Mouse (Mus musculus): ENCODE measurements around the gene Lhx2. TPM values are rescaled to one million over a fixed set of nuclear protein-coding genes. Genes with fewer than 3 reads are reported as not detected.

The Lhx2 gene
- polyA plus RNA-seq, 1 experiment: not detected

DNA sequence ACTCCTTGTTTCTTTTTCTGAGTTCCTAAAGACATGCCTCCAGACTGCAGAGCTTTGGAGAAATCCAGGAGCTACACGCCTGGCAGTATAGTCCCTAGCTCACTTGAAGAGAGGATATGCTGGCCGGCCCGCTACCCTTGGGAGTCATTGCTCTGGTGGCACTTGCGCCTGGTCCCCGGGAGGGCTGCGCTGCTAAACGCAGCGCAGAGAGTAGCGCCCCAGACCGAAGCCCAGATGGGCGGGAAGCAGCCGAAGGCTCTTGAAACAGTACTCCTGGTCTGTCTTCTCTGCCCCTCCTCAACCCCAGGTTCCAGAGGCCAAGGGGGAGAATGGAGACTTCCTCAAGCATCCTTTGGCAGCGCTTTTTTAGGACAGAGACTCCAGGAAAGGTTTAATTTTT is 11.3 kb downstream of the Lhx2 start:
- WGBS: 2% methylated on average over 13 of the region's 13 CpGs
- H3K4me3 ChIP-seq (ENCODE audit: insufficient read depth, low read depth, low read length): peak overlapping the region; percentile 33
- TF ChIP-seq POLR2A (IDR thresholded peaks at IDR 0.05; ENCODE audit: insufficient read depth, low read depth, low read length) (no peak; the same call in 1 of the 2 replicates), CTCF (IDR thresholded peaks at IDR 0.05; ENCODE audit: insufficient read depth, low read depth, low read length) (no peak)
- no peak overlapping the region for H3K27ac ChIP-seq (ENCODE audit: insufficient read depth, low read depth, low read length)
- peaks cover 31% of the 10 kb centered on the region for H3K4me1 ChIP-seq (ENCODE audit: control insufficient read depth, insufficient read depth, low read length)

DNA sequence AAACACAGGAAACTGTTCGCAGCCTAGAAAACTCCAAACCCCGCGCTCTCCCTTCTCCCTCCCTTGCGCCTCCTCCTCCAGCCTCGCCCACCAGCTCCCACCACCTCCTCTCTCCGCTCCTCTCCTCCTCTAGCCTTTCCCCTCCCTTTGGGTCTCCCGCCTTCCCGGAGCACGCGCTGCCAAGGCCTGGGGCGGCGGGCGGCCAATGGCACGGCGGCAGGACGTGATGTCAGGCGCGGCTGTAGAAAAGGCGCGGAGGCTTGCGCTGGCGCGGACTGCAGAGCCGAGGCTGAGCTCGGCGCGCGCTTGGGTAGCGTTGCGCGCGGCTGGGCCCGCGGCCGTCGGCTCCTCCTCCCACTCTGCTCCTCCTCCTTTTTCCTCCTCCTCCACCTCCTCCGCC is 11.7 kb downstream of the Lhx2 start:
- TF ChIP-seq CTCF (IDR thresholded peaks at IDR 0.05; ENCODE audit: insufficient read depth, low read depth, low read length) (no peak), POLR2A (IDR thresholded peaks at IDR 0.05; ENCODE audit: insufficient read depth, low read depth, low read length) (no peak; the same call in 1 of the 2 replicates)
- peaks cover 31% of the 10 kb centered on the region for H3K4me1 ChIP-seq (ENCODE audit: control insufficient read depth, insufficient read depth, low read length)
- whole genome bisulfite sequencing: 0% methylated on average over 35 of the region's 37 CpGs
- peak overlapping the region; percentile 33 for H3K4me3 ChIP-seq (ENCODE audit: insufficient read depth, low read depth, low read length)
- no peak overlapping the region for H3K27ac ChIP-seq (ENCODE audit: insufficient read depth, low read depth, low read length)

DNA sequence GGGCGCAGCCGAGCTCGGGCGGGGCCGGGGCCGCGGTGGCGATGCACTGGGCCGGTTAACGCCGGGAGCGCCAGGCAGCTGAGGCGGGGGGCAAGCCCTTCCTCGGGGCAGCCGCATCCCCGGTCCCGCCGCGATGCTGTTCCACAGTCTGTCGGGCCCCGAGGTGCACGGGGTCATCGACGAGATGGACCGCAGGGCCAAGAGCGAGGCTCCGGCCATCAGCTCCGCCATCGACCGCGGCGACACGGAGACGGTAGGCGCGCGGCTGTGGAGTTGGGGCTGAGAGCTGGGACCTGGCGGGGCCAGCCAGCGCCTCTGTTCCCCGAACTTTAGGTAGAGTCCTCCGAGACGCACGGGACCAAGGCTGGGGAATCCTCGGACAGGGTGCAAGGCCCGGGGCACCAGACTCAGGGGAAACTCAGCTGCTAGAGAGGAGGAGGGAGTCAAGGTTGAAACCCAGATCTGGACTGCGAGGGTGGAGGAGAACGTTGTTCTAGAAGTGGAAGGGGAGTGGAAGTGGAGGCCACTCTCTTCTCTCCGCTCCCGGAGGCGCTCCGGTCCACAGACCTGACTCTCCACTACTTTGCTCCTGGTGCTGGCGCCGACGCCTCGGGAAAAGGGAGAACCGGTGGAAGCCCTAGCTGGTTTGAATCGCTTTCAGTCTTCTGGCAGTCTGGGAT is 12.7 kb downstream of the Lhx2 start:
- WGBS: 1% methylated on average over 57 of the region's 57 CpGs
- peak overlapping the region; percentile 33 for H3K4me3 ChIP-seq (ENCODE audit: insufficient read depth, low read depth, low read length)
- TF ChIP-seq POLR2A (IDR thresholded peaks at IDR 0.05; ENCODE audit: insufficient read depth, low read depth, low read length) (no peak), CTCF (IDR thresholded peaks at IDR 0.05; ENCODE audit: insufficient read depth, low read depth, low read length) (no peak)
- no peak overlapping the region for H3K27ac ChIP-seq (ENCODE audit: insufficient read depth, low read depth, low read length)
- H3K4me1 ChIP-seq (ENCODE audit: control insufficient read depth, insufficient read depth, low read length): peaks cover 36% of the 10 kb centered on the region

DNA sequence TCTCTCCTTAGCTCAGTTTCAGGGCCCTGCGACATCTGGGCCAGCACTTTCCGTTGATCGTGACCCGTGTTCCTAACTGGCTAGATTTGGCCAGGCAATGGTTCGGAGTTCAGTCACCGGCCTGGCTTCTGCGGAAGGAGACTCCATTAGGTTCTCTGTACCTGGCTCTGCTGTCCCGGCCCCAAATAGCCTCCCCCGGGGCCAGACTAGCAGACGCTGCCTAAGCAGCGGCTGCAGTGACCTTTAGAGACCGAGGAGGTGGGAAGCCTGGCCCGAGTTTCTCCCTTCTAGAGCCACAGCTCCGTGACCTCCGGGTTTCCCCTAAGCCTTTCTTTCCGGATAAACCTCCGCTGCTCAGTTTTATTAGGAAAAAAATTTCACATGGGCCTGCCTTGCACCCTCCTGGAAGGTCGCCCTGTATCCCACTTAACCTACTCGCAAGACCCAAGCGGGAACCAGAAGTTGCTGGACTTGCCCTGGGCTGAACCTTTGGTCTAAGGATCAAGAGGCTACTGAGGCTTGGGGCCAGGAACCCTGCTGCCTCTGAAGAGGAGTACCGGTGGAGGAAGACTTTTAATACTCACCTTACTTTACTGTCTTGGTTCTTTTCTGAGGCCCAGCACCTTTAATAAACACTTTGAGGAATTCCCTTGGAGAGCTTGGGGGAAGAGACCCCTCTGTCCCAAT is 13.4 kb downstream of the Lhx2 start:
- 13% methylated on average over 21 of the region's 21 CpGs for WGBS
- H3K27ac ChIP-seq (ENCODE audit: insufficient read depth, low read depth, low read length): no peak overlapping the region
- peaks cover 36% of the 10 kb centered on the region for H3K4me1 ChIP-seq (ENCODE audit: control insufficient read depth, insufficient read depth, low read length)
- H3K4me3 ChIP-seq (ENCODE audit: insufficient read depth, low read depth, low read length): peak overlapping the region; percentile 33
- TF ChIP-seq CTCF (IDR thresholded peaks at IDR 0.05; ENCODE audit: insufficient read depth, low read depth, low read length) (no peak), POLR2A (IDR thresholded peaks at IDR 0.05; ENCODE audit: insufficient read depth, low read depth, low read length) (no peak)

DNA sequence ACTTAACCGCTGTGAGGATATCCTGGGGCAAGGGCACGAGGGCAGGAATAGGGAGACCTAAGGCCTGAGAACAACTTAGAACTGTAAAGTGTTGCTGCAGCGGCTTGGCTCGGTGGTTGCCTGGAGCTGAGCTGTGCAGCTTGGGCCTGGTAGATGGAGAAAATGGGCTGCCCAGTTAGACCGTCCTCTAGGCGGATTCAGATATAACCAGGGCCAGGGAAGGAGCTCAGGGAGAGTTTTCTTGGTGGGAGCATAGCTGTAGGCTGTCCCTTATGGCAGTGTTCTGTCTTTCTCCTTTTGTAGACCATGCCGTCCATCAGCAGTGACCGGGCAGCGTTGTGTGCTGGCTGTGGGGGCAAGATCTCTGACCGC is 13.9 kb downstream of the Lhx2 start:
- WGBS: 24% methylated on average over 10 of the region's 10 CpGs
- no peak for TF ChIP-seq CTCF (IDR thresholded peaks at IDR 0.05; ENCODE audit: insufficient read depth, low read depth, low read length)
- no peak for TF ChIP-seq POLR2A (IDR thresholded peaks at IDR 0.05; ENCODE audit: insufficient read depth, low read depth, low read length)
- no peak overlapping the region for H3K27ac ChIP-seq (ENCODE audit: insufficient read depth, low read depth, low read length)
- no peak overlapping the region for H3K4me3 ChIP-seq (ENCODE audit: insufficient read depth, low read depth, low read length)
- peaks cover 33% of the 10 kb centered on the region for H3K4me1 ChIP-seq (ENCODE audit: control insufficient read depth, insufficient read depth, low read length)

DNA sequence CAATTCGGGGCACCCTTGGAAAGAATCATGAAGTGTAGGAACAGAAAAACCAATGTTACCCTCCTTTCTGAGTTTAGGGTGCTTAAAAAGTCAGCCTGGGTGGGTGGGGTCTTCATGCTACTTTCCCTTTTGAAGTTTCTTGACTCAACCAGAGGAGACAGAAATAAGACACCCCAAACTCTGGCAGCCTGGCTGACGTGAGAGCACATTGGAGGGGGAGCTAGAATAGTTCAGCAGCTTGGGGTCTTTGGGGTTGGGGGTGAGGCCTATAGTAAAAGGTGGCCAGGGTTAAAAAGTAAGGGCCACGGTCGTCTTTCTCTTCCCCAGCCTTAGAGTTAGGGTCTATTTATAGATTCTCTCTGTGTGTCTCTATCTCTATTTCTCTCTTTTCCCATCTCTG is 14.6 kb downstream of the Lhx2 start:
- TF ChIP-seq CTCF (IDR thresholded peaks at IDR 0.05; ENCODE audit: insufficient read depth, low read depth, low read length) (no peak), POLR2A (IDR thresholded peaks at IDR 0.05; ENCODE audit: insufficient read depth, low read depth, low read length) (no peak)
- 49% methylated on average over 4 of the region's 4 CpGs for WGBS
- Histone ChIP-seq H3K27ac (ENCODE audit: insufficient read depth, low read depth, low read length) (no peak overlapping the region), H3K4me3 (ENCODE audit: insufficient read depth, low read depth, low read length) (no peak overlapping the region), H3K4me1 (ENCODE audit: control insufficient read depth, insufficient read depth, low read length) (peaks cover 29% of the 10 kb centered on the region)

DNA sequence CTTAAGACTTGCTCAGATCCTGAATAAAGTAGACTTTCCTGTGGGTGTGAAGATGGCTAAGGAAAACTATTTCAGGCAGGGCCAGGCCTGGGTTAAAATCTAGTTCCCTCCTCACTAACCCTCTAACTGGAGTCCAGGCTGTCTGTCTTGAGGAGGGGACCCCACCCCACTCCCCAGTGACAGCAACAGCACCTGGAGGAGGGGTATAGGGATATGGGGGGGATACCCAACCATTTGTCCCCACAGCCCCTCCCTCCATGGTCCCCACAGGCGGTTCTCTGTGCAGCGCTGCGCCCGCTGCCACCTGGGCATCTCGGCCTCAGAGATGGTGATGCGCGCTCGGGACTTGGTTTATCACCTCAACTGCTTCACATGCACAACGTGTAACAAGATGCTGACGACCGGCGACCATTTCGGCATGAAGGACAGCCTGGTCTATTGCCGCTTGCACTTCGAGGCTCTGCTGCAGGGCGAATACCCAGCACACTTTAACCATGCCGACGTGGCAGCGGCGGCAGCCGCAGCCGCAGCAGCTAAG is 15.2 kb downstream of the Lhx2 start:
- Histone ChIP-seq H3K4me3 (ENCODE audit: insufficient read depth, low read depth, low read length) (peak overlapping the region; percentile 27), H3K4me1 (ENCODE audit: control insufficient read depth, insufficient read depth, low read length) (peaks cover 29% of the 10 kb centered on the region), H3K27ac (ENCODE audit: insufficient read depth, low read depth, low read length) (no peak overlapping the region)
- TF ChIP-seq POLR2A (IDR thresholded peaks at IDR 0.05; ENCODE audit: insufficient read depth, low read depth, low read length) (no peak), CTCF (IDR thresholded peaks at IDR 0.05; ENCODE audit: insufficient read depth, low read depth, low read length) (no peak)
- 10% methylated on average over 22 of the region's 22 CpGs for WGBS

DNA sequence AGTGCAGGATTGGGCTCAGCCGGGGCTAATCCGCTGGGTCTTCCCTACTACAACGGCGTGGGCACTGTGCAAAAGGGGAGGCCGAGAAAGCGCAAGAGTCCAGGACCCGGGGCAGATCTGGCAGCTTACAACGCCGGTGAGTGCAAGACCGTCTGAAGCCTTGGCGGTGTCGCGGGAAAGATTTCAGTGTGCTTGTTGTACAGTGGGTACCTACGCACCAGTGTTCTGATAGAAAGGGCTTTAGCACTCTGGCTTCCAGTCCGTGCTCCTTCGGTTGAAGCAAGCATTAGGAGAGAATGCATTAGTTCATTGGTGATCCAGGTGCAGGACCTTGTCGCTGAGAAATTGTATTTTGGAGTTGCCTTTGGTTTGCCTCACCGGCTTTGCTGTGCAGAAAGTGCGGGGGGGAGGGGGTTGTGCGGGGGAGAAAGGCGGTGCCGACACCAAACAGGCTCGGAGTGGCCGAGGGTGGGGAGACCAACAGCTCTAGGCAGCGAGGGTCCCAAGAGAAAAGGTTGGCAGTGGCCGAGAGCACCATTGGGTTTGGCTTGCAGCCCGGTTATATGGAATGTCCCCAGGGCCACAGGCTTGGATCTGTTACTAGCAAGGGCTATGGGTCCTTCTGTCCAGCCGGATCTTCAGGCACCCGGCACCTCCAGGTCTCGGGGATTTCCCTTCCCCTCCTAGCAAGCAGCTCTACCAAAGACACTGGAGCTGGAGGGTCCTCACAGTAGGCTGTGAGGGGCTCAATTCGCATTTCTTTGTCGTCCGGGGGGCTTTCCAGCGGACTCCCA is 15.8 kb downstream of the Lhx2 start:
- WGBS: 3% methylated on average over 34 of the region's 34 CpGs
- TF ChIP-seq POLR2A (IDR thresholded peaks at IDR 0.05; ENCODE audit: insufficient read depth, low read depth, low read length): no peak
- no peak for TF ChIP-seq CTCF (IDR thresholded peaks at IDR 0.05; ENCODE audit: insufficient read depth, low read depth, low read length)
- peak overlapping the region; percentile 27 for H3K4me3 ChIP-seq (ENCODE audit: insufficient read depth, low read depth, low read length)
- H3K4me1 ChIP-seq (ENCODE audit: control insufficient read depth, insufficient read depth, low read length): peaks cover 29% of the 10 kb centered on the region
- H3K27ac ChIP-seq (ENCODE audit: insufficient read depth, low read depth, low read length): no peak overlapping the region

Data from olfactory bulb, adult 2 months (tissue).